Comparison of ENCODE assay signal across 20 mouse cellular contexts in the genomic region with DNA sequence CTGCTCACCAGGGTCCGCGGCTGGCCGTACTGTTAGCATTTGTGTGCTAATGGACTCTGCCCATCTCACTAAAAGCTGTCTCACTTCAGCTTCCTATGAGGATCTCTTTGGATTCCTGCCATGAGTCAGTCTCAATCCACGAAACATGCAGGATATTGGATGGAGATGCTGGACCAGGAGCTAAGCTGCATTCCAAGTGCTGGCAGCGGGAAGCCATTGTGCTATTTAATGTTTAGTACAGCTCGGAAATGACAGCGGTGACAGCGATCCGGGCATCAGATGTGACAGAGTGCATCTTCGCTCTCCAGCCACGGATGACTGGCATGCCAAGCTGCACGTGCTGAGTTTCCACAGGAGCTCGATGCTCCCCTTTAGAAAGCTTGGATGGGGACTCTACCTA.
A peak's percentile ranks its signal among the peaks of the same experiment; 100 is the strongest.
DNase-seq lines count a peak whose midpoint lies in the region; ATAC-seq and TF ChIP-seq lines count a peak whose summit lies in the region.
"Had no signal": no experiment of that assay in that cellular context is flagged by ENCODE, and none has a peak within 500 bp of the region (broad histone marks: within the 10 kb centered on the region; RNA-seq: fewer than 3 reads in every experiment).

No protein-coding gene starts in this region.

- H3K9ac ChIP-seq in hindbrain, postnatal 0 days (replicated peaks; ENCODE audit: low read length) = 0 out of 2 replicates have a peak overlapping the region, but pooled peaks have one; percentile 17
- no peak overlapping the region for H3K9ac ChIP-seq in hindbrain, embryonic 12.5 days
- no peak overlapping the region for H3K9ac ChIP-seq in intestine, embryonic 16.5 days (ENCODE audit: low read depth, low read length)
- H3K9ac ChIP-seq in forebrain, embryonic 16.5 days (replicated peaks; ENCODE audit: low read depth, low read length) = no peak overlapping the region

- H3K27me3 ChIP-seq in hindbrain, postnatal 0 days (ENCODE audit: insufficient read depth, low read length) = no peaks in the 10 kb centered on the region
- no peaks in the 10 kb centered on the region; the same call in 1 of the 2 replicates for H3K27me3 ChIP-seq in hindbrain, embryonic 12.5 days
- H3K27me3 ChIP-seq in intestine, embryonic 16.5 days (replicated peaks; ENCODE audit: control insufficient read depth, insufficient read depth, low read length) = no peaks in the 10 kb centered on the region
- H3K27me3 ChIP-seq in forebrain, embryonic 16.5 days (replicated peaks; ENCODE audit: control insufficient read depth, insufficient read depth, low read length) = no peaks in the 10 kb centered on the region
- H3K27me3 ChIP-seq: megakaryocyte, embryonic 14.5 days had no signal

- peak overlapping the region; percentile 36 for H3K4me2 ChIP-seq in hindbrain, postnatal 0 days (ENCODE audit: low read depth, low read length)
- no peak overlapping the region for H3K4me2 ChIP-seq in hindbrain, embryonic 12.5 days (replicated peaks)
- no peak overlapping the region for H3K4me2 ChIP-seq in intestine, embryonic 16.5 days (ENCODE audit: low read depth, low read length)
- H3K4me2 ChIP-seq in forebrain, embryonic 16.5 days (ENCODE audit: low read length) = no peak overlapping the region
- H3K4me2 ChIP-seq: liver, embryonic 11.5 days had no signal

- peak; percentile 62 for DNase-seq in hindbrain, postnatal 0 days (ENCODE audit: low spot score)
- peak; percentile 62 for DNase-seq in Muller cell, postnatal 12 days (ENCODE audit: inconsistent ontology term)
- DNase-seq in brain, embryonic 14.5 days (ENCODE audit: low read depth) = peak; percentile 30
- peak; percentile 73 for DNase-seq in cerebellum, adult 9-11 months
- DNase-seq: adrenal gland, adult 2 months; gastrocnemius, postnatal 10 days; heart, adult 2 months; kidney, postnatal 10 days; lung, adult 2 months; spleen, adult 18-20 months; thymus, postnatal 25 days had no signal

- no peaks in the 10 kb centered on the region for H3K9me3 ChIP-seq in hindbrain, postnatal 0 days (ENCODE audit: low read length)
- H3K9me3 ChIP-seq in hindbrain, embryonic 12.5 days (replicated peaks) = no peaks in the 10 kb centered on the region
- H3K9me3 ChIP-seq in intestine, embryonic 16.5 days (ENCODE audit: control insufficient read depth, low read length) = no peaks in the 10 kb centered on the region
- H3K9me3 ChIP-seq in forebrain, embryonic 16.5 days (ENCODE audit: control insufficient read depth, low read length) = no peaks in the 10 kb centered on the region
- H3K9me3 ChIP-seq: embryonic facial prominence, embryonic 10.5 days; hindbrain, embryonic 10.5 days; megakaryocyte, embryonic 14.5 days had no signal

- no peak overlapping the region for H3K4me3 ChIP-seq in hindbrain, postnatal 0 days (ENCODE audit: low read length)
- no peak overlapping the region for H3K4me3 ChIP-seq in hindbrain, embryonic 12.5 days
- H3K4me3 ChIP-seq in intestine, embryonic 16.5 days (ENCODE audit: low read length) = no peak overlapping the region
- H3K4me3 ChIP-seq in forebrain, embryonic 16.5 days (replicated peaks; ENCODE audit: low read length) = no peak overlapping the region
- H3K4me3 ChIP-seq: embryonic facial prominence, embryonic 10.5 days; heart, adult 2 months; hindbrain, embryonic 10.5 days; left cerebral cortex, adult 2 months; megakaryocyte, embryonic 14.5 days had no signal

- ATAC-seq in hindbrain, postnatal 0 days = peak; percentile 53
- no peak for ATAC-seq in hindbrain, embryonic 12.5 days (ENCODE audit: low FRiP score)
- no peak for ATAC-seq in intestine, embryonic 16.5 days
- ATAC-seq in forebrain, embryonic 16.5 days = no peak
- ATAC-seq: intestine, postnatal 0 days had no signal

- no peak for TF ChIP-seq CTCF in hindbrain, postnatal 0 days (IDR thresholded peaks at IDR 0.05; ENCODE audit: low read depth)
- TF ChIP-seq CTCF in brain, embryonic 14.5 days (IDR thresholded peaks at IDR 0.05; ENCODE audit: borderline replicate concordance, extremely low read depth, insufficient read depth, insufficient read length) = no peak

- 44% methylated on average over 13 of the region's 13 CpGs for WGBS in hindbrain, postnatal 0 days
- WGBS in hindbrain, embryonic 12.5 days = 92% methylated on average over 13 of the region's 13 CpGs
- 88% methylated on average over 13 of the region's 13 CpGs for WGBS in intestine, embryonic 16.5 days
- whole genome bisulfite sequencing in forebrain, embryonic 16.5 days = 82% methylated on average over 13 of the region's 13 CpGs

- no peak for TF ChIP-seq POLR2A in brain, embryonic 14.5 days (IDR thresholded peaks at IDR 0.05; ENCODE audit: borderline replicate concordance, extremely low read depth, insufficient read depth, insufficient read length, poor library complexity, severe bottlenecking)

- peak overlapping the region; percentile 4; the same call in 1 of the 2 replicates for H3K27ac ChIP-seq in hindbrain, postnatal 0 days
- no peak overlapping the region for H3K27ac ChIP-seq in hindbrain, embryonic 12.5 days
- H3K27ac ChIP-seq in intestine, embryonic 16.5 days (ENCODE audit: low read length) = no peak overlapping the region
- H3K27ac ChIP-seq in forebrain, embryonic 16.5 days (ENCODE audit: low read length) = no peak overlapping the region
- H3K27ac ChIP-seq: embryonic facial prominence, embryonic 10.5 days; heart, adult 2 months; hindbrain, embryonic 10.5 days; left cerebral cortex, adult 2 months had no signal

- no peaks in the 10 kb centered on the region for H3K36me3 ChIP-seq in hindbrain, postnatal 0 days (ENCODE audit: insufficient read depth, low read length)
- no peaks in the 10 kb centered on the region for H3K36me3 ChIP-seq in hindbrain, embryonic 12.5 days
- no peaks in the 10 kb centered on the region for H3K36me3 ChIP-seq in intestine, embryonic 16.5 days (ENCODE audit: control insufficient read depth, insufficient read depth, low read length)
- H3K36me3 ChIP-seq in forebrain, embryonic 16.5 days (ENCODE audit: control insufficient read depth, insufficient read depth) = no peaks in the 10 kb centered on the region
- H3K36me3 ChIP-seq: embryonic facial prominence, embryonic 10.5 days; hindbrain, embryonic 10.5 days had no signal

- H3K4me1 ChIP-seq in hindbrain, postnatal 0 days (ENCODE audit: insufficient read depth, low read length) = no peaks in the 10 kb centered on the region
- H3K4me1 ChIP-seq in hindbrain, embryonic 12.5 days = peaks cover 7% of the 10 kb centered on the region
- no peaks in the 10 kb centered on the region for H3K4me1 ChIP-seq in intestine, embryonic 16.5 days (ENCODE audit: control insufficient read depth, insufficient read depth, low read length)
- H3K4me1 ChIP-seq in forebrain, embryonic 16.5 days (replicated peaks; ENCODE audit: control insufficient read depth, insufficient read depth, low read length) = no peaks in the 10 kb centered on the region
